Mouse (Mus musculus): Measurements from ENCODE around the gene H2afv. TPM values are rescaled to one million over a fixed set of nuclear protein-coding genes. Genes with fewer than 3 reads are reported as not detected.

H2afv gene
- 48.2 to 60.5 TPM (median 58.2 TPM) in 4 replicates for total RNA-seq (2023; ENCODE audit: inconsistent age)

GRCm38 (mm10) chr11:6444077-6444853, at the start of gene H2afv:
Gene H2afv (minus strand): TSS chr11:6444443.

GRCm38 (mm10) chr11:6475867-6476484, 31.7 kb upstream of the H2afv start, which contains the start of gene Purb:
Gene Purb (minus strand): TSS chr11:6475917.

GRCm38 (mm10) chr11:6414751-6415550, 29.3 kb downstream of the H2afv start, which contains the start of gene Ppia:
Gene Ppia (plus strand): TSS chr11:6415443.

GRCm38 (mm10) chr11:6388726-6389413, 55.4 kb downstream of the H2afv start, which contains the start of gene Zmiz2:
Gene Zmiz2 (plus strand): TSS chr11:6389074.

Other genes starting within 250 kb of the H2afv start
- gene A730071L15Rik, start 244.4 kb downstream of the H2afv start, total RNA-seq (2023; ENCODE audit: inconsistent age): 0.32 to 0.93 TPM (median 0.75 TPM) in 4 replicates
- gene Nudcd3, start 244.0 kb downstream of the H2afv start, total RNA-seq (2023; ENCODE audit: inconsistent age): 57.9 to 59.4 TPM (median 58.6 TPM) in 4 replicates
- 0.27 TPM in 1 of 4 replicates, not detected in the others for gene Npc1l1, start 214.3 kb downstream of the H2afv start, total RNA-seq (2023; ENCODE audit: inconsistent age)
- gene Ddx56, start 176.7 kb downstream of the H2afv start, total RNA-seq (2023; ENCODE audit: inconsistent age): 62.6 to 79.0 TPM (median 74.7 TPM) in 4 replicates
- gene Tmed4, start 169.6 kb downstream of the H2afv start, total RNA-seq (2023; ENCODE audit: inconsistent age): 34.2 to 42.9 TPM (median 38.0 TPM) in 4 replicates
- gene Ogdh, start 152.8 kb downstream of the H2afv start, total RNA-seq (2023; ENCODE audit: inconsistent age): 182 to 192 TPM (median 187 TPM) in 4 replicates
- 156 to 179 TPM (median 172 TPM) in 4 replicates for gene Zmiz2, start 55.4 kb downstream of the H2afv start, total RNA-seq (2023; ENCODE audit: inconsistent age)
- gene Ppia, start 29.0 kb downstream of the H2afv start, total RNA-seq (2023; ENCODE audit: inconsistent age): 1,109 to 1,160 TPM (median 1,157 TPM) in 4 replicates
- gene Purb, start 31.5 kb upstream of the H2afv start, total RNA-seq (2023; ENCODE audit: inconsistent age): 76.5 to 81.5 TPM (median 78.9 TPM) in 4 replicates
- gene Myo1g, start 76.5 kb upstream of the H2afv start, total RNA-seq (2023; ENCODE audit: inconsistent age): 291 to 316 TPM (median 300 TPM) in 4 replicates
- gene Ccm2, start 102.4 kb upstream of the H2afv start, total RNA-seq (2023; ENCODE audit: inconsistent age): 257 to 287 TPM (median 265 TPM) in 4 replicates
- 0.39 to 0.58 TPM (median 0.45 TPM) in 4 replicates for gene Nacad, start 161.6 kb upstream of the H2afv start, total RNA-seq (2023; ENCODE audit: inconsistent age)
- gene Tbrg4, start 181.6 kb upstream of the H2afv start, total RNA-seq (2023; ENCODE audit: inconsistent age): 132 to 146 TPM (median 142 TPM) in 4 replicates
- gene Wap, start 194.2 kb upstream of the H2afv start, total RNA-seq (2023; ENCODE audit: inconsistent age): not detected in 4 replicates
- not detected in 4 replicates for gene Ramp3, start 214.1 kb upstream of the H2afv start, total RNA-seq (2023; ENCODE audit: inconsistent age)